Mouse (Mus musculus) regulatory T cell (primary cell): ENCODE results near the gene Mettl23.
"Not testable (repeated sequence)": the region's sequence is repeated elsewhere in the genome, so short reads cannot be mapped to it uniquely, and the experiment has no call there.

ENCODE experiments used
- in situ Hi-C: fragments of 300-600 bp; cut with MboI, MseI; formaldehyde crosslinking; loops from one replicate; pipeline ENCODE4 v1.15.1; 2025; ENCODE audit warnings: high pct_unique_total_duplicates

Mettl23 gene

GRCm38 (mm10) chr11:116818722-116819121 lies 24.4 kb upstream of the Mettl23 start:
- in situ Hi-C loops = no loop called here

GRCm38 (mm10) chr11:116819932-116820593 lies 23.0 kb upstream of the Mettl23 start:
- in situ Hi-C loops = no loop called here

GRCm38 (mm10) chr11:116821057-116821940 lies 21.8 kb upstream of the Mettl23 start:
- in situ Hi-C loops = no loop called here

DNA sequence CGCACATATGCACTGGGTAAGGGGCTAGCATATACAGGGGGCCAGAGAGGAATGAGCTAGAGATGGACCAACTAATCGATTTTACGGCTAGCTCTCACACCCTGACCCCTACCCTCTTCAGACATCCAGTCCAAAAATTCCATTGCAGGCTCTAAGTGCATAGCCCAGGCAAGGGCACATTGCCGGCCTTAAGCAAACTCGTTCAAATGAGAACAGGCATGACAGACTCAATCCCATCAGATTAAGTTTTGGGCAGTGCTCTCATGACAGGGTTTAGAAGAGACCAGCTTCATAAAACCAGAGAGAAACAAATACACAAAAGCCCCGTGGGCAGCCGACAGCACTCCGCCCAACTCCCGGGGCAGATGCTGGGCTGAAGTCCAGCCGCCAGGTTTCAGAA lies 20.9 kb upstream of the Mettl23 start:
- in situ Hi-C loops = no loop called here

DNA sequence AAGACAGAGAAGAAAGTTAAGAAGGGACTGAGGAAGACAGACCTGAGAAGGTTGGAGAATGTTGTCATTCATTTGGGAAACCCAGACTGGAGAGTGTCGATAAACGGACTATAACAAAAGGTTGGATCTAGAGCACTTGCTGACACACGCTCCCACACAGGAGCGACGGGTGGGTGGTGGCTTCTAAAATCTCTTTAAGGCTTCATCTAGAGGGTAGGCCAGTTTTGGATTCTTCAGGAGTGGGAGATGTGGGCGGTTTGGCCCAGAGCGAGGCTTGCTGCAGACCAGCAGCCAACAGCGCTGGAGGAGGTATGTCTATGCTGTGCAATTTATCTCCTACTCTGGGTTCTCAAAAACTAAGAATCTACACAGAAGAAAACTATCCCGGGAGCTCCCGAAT lies 20.5 kb upstream of the Mettl23 start:
- in situ Hi-C loops = no loop called here

- in situ Hi-C loops = no loop called here
Observed at GRCm38 (mm10) chr11:116823255-116823654, 19.8 kb upstream of the Mettl23 start.

DNA sequence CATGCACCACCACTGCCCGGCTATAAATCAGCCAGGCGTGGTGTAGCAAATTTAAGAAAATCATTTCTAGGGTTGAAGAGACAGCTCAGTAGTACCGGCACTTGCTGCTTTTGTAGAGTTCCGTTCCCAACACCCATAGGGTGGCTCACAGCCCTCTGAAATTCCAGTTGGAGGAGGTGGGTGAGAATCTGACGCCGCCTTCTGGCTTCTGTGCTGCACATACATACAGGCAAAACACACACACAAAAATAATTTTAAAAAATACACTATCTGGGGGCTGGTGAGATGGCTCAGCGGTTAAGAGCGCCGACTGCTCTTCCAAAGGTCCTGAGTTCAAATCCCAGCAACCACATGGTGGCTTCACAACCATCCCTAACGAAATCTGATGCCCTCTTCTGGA lies 19.2 kb upstream of the Mettl23 start:
- in situ Hi-C loops = not testable (repeated sequence)

DNA sequence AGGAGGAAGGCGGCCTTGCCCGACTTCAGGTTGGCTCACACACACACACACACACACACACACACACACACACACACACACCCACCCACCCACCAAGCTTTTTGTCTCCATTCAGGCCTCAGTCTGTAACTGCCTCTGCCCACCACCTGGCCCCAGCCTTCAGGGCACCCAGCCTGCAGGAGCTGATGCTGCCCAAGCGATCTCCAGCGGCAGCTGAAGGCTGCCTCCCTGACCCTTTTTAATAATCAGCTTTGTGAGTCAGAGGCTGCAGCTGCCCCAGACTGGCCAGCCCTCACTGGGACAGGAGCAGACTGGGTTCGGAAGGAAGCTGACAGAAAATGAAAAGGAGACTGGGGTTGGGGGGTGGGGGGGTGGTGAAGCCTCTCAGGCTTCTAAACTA lies 17.8 kb upstream of the Mettl23 start:
- in situ Hi-C loops = no loop called here

DNA sequence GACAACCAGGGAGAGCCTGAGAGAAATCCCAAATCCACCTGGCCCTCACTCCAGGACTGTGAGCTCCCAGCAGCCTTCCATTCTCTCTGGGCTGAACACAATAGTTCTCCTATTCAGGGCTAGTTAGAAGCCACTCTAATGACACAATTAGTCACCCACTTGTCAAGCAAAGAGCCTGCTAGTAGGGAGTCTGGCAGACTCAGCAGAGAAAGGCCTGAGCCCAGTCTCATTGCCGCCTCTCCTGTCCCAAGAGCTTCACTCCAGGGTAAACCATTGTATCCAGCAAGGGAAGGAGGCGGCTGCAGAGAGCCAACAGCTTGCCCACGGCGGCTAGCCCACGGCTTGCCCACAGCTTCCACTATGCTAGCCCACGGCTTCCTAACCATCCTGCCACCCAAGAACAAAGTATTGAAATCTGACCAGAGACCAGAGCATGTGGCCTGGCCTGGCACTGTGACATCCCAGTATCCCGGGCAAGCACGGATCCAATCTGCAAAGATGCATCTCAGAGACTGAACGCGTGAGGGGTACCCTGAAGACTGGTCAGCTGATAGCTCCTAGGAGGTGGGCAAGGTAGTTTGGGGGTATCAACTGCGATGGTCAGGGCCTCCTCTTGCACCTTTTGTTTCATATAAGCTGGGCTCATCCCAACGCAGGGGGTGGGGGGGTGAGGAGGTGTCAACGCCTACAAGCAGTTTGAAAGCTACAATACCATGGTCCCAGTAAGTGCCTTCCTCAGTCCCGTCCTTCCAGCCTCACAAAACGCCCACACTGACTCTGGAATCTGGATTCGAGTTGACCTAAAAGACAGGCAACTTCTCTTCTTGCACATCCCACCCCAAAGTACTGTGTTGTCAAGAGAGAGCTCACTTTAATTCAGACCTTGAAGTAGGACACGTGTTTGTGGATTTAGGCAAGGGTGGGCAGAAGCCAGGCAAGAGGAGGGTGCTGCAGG lies 16.3 kb upstream of the Mettl23 start:
- in situ Hi-C loops = no loop called here

DNA sequence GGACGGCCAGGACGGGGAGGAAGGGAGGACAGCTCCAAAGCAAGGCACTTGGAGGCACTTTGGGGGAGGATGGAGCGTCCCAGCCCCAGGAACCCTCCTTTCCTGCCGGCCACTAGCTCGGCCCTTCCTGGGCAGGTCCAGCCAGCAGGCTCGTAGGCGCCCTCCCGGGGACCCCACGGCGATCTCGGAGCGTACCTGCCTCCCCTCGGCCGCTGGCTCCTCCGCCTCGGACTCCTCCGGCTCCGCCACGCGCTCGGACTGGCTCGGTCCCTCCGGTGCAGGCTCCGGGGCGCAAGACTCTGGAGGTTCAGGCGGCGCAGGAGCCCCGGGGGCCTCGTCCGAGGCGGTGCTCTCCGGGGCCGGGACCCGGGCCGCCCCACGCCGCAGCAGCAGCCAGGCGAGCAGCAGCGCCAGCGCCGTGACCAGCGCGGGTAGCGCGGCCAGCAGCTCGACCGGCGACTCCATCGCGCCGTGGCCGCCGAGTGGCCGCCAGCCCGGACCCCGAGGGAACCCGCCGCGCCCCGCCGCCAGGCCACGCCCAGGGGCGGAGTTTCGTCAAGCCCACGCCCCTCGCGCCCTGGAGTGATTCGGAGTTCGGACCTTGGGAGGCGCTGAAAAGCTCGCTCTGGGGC lies 15.4 kb upstream of the Mettl23 start, which contains the start of gene Mxra7:
TSS of gene Mxra7 (minus strand) at position 513 of the 632 bp plus-strand sequence.
- in situ Hi-C loops = no loop called here

DNA sequence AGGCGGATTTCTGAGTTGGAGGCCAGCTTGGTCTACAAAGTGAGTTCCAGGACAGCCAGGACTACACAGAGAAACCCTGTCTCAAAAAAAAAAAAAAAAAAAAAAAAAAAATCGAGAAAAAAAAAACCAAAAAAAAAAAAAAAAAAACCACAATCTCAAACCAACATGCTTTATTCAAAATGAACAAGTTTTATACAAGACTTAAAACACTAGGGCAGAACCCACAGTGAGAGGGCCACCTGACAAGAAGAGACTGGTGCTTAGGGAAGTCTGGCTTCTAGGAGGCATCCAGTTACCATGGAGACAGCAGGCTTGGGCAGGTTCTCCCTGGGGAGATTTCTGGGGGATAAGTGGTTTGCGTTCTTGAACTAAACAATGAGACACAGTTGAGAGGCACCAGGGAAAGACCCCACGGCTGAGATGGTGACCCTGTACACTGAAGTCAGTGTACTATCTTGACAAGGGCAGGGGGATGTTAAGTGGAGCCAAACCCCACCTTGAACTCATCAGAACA lies 10.8 kb upstream of the Mettl23 start:
- in situ Hi-C loops = loop anchor here (10.0 kb wide), 1 partner anchor 1457 kb away; no protein-coding TSS in a partner anchor

- in situ Hi-C loops = loop anchor here (10.0 kb wide), 1 partner anchor 1460 kb away; no protein-coding TSS in a partner anchor
Observed at GRCm38 (mm10) chr11:116834954-116835353, 8.1 kb upstream of the Mettl23 start.

DNA sequence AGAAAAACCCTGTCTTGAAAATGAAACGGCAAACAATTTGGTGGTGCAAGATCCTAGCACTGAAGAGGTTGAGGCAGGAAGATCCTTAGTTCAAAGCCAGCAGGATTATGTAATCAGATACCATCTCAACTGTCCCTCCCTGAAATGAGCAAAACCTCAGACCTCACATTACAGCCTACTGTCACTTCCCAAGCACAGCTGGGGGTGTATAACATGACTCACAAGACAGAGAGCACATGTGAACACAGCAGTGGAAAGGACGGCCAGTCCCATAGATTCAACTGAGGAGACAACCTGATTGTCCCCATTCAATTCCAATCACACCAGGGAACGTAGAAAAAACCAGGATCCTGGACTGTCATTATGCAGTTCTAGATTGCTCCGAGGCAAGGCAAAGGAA lies 6.8 kb upstream of the Mettl23 start:
- in situ Hi-C loops = loop anchor here (10.0 kb wide), 1 partner anchor 1461 kb away; no protein-coding TSS in a partner anchor

GRCm38 (mm10) chr11:116837441-116837840 lies 5.6 kb upstream of the Mettl23 start:
- in situ Hi-C loops = loop anchor here (10.0 kb wide), 1 partner anchor 1463 kb away; no protein-coding TSS in a partner anchor

DNA sequence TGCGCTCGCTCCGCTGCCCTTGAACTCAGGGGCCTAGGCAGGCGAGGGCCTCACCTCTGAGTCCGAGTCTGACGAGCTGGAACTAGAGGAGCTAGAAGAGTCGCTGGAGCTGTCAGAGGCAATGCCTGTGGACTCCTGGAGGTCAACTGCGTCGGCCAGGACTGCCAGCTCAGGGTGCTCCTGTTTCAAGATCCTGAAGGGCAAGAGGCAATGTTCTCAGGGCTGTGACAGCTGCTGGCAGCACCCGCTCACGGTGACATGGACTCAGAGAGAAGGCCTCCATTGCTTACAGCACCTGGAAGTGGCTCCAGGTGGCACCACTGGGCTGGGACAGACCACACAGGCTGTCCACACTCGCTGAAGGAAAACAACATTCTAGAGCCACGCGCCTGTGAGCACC lies 4.1 kb upstream of the Mettl23 start:
- in situ Hi-C loops = loop anchor here (10.0 kb wide), 1 partner anchor 1464 kb away; no protein-coding TSS in a partner anchor

DNA sequence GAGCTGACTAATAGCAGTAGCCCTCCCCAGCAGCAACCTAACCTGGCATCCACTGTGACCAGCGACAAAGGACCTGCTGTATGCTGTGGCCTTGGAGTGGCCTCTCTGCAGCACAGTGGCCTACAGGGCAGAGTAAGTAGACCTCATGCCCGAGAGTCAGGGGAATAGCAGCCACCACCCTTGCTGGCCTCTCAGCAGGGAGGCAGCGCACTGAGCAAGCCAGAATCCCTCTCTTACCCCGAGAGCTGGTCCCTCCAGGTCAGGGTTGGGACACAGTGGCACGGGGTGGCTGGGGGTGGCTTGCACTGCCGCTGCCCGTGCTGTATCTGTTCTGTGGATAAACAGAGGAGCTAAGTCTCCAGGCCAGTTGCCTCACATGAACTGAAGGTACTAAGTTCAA lies 3.5 kb upstream of the Mettl23 start:
- in situ Hi-C loops = loop anchor here (10.0 kb wide), 1 partner anchor 1465 kb away; no protein-coding TSS in a partner anchor

GRCm38 (mm10) chr11:116840748-116841147 lies 2.3 kb upstream of the Mettl23 start:
- in situ Hi-C loops = no loop called here

- in situ Hi-C loops = no loop called here
Observed at GRCm38 (mm10) chr11:116842531-116843260, 382 bp upstream of the Mettl23 start.

GRCm38 (mm10) chr11:116846593-116847181 lies 3.6 kb downstream of the Mettl23 start:
- in situ Hi-C loops = no loop called here
